Mouse (Mus musculus) megakaryocyte, adult 5-6 weeks (primary cell): ENCODE data around the gene Actn1. TPM values are rescaled to one million over a fixed set of nuclear protein-coding genes. Genes with fewer than 3 reads are reported as not detected.
A peak's percentile ranks its signal among the peaks of the same experiment; 100 is the strongest.
"Not testable (repeated sequence)": the region's sequence is repeated elsewhere in the genome, so short reads cannot be mapped to it uniquely, and the experiment has no call there.

Experiments used
- ATAC-seq: 2 replicates; pipeline ENCODE4 v1.8.0; 2016; ENCODE audit warnings: mild to moderate bottlenecking, inconsistent platforms; ENCODE audit not compliant: poor library complexity, severe bottlenecking
- total RNA-seq, 2 experiments: library from RNA; stranded (forward) in 1 of 2; stranded (reverse) in 1 of 2; fragments of 153-499, 151-499 nt in 1 of 2; fragments of 221-1000, 200-1000 nt in 1 of 2; gene quantifications; 2 replicates each; pipeline versions ENCODE4 v1.2.3 to v1.2.4; 2015 to 2017

Gene Actn1
- total RNA-seq (2015): 31.2 and 38.6 TPM in 2 replicates
- total RNA-seq (2017): 30.9 and 52.5 TPM in 2 replicates

DNA sequence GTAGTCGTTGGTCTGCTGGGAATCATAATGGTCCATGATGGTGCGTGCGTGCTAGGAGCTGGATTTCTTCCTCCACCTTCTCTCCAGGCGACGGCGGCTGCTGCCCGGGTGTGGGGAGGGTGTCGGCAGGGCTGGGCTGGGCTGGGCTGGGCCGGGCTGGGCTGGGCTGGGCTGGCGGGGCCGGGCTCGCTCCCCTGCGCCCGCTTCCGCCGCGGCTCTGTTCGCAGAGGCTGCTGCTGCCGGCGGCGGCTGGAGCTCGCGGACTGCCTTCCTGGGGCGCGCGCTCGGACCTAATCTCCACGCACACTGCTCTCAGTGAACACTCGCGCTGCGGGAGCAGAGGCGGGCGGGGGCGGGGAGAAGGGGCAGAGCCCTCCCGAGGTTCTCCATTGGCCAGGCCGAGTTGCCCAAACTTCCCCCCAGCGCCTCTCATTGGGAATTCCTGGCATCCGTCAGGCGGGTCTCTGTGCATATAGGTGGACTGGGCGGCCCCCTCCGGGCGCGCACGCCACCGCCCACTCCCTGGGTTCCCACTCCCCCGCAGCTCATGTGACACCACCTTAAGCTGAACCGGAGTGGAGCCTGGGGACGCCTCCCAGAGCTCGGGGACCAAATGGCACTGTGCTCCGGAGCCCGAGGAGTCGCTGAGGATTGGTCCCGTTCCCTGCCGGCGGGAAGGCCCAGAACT is at the start of gene Actn1:
Gene Actn1, minus strand, starts transcription at position 316 of the 688 bp plus-strand sequence.
- ATAC-seq: peak; percentile 83

DNA sequence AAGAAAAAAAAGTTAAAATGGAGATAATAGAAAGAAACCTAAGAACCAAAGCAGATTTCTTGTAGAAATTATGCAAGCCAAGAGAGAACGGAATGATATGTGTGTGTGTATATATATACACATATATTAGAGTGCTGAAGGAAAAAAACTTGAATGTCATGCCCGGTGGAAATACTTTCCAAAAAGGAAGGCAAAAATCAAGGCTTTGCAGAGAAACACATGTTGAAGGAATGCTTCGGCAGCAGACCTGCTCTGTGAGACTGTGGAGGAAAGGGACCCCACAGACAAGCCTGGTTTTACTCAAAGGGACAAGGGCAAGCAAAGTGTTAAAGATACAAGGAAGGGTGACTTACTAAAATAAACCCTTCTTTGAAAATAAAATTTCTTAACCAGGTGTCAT is 47.4 kb upstream of the Actn1 start:
- ATAC-seq: no peak

DNA sequence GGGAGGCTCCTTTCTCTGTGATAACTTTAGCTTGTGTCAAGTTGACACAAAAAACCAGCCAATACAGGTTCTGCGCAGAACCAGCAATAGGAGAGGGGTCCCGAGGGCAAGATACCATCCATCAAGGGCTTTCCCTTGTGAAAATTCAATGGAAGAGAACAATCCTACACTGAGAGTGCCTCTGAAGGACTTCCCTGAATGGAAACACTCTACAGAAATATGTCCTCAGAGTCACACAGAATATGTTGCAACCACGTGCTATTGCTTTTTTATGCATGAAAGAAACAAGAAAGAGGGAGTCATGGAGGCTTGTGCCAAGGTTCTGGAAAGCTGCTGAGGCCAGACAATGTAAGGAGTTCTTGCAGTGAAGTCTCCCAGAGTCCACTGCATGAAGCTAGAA is 44.3 kb upstream of the Actn1 start:
- no peak for ATAC-seq

DNA sequence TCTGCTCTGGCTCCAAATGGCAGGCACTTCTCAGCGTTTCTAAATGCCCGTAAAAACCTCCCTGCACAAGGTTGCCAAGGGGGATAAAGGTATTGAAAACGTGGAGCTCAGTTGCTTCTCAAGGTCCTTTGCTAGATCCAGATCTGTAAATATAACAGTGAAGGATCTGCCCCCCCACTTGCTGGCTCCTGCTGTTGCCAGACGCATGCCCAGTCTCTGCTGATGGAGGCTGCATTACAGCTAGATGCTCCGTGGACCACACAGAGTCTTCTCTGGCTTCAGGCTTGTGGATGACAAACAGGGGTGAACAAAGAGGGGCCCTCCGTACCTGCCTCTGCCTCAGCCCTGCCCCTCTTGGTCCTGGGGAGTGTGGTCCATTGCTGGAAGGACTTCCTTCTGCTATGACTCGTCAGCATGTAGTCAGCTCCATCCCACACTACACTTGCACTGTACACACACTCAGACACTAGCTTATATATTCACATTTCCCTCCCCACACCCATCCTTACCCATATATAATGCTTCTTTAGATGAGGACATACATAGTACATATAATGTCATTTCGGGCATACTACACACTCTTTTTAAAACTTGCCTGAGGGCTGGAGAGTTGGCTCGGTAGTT is 40.8 kb upstream of the Actn1 start:
- ATAC-seq: no peak

DNA sequence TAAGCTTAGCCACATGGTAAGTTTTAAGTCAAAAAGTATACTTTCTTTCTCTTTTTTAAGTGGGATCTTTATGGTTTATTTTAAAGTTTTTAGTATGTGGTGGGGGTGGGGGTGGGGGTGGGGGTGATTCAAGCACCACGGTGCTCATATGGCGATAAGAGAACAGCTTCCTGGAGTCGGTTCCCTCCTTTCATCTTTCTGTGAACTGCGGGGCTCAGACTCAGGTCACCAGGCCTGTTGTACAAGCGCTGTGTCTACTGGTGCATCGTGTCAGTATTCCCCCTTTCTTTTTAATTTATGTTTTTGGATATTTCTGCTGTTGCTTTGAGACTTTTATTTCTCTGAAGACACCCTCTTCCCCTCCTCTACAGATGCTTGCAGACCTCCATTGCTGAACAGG is 38.5 kb upstream of the Actn1 start:
- ATAC-seq: no peak

DNA sequence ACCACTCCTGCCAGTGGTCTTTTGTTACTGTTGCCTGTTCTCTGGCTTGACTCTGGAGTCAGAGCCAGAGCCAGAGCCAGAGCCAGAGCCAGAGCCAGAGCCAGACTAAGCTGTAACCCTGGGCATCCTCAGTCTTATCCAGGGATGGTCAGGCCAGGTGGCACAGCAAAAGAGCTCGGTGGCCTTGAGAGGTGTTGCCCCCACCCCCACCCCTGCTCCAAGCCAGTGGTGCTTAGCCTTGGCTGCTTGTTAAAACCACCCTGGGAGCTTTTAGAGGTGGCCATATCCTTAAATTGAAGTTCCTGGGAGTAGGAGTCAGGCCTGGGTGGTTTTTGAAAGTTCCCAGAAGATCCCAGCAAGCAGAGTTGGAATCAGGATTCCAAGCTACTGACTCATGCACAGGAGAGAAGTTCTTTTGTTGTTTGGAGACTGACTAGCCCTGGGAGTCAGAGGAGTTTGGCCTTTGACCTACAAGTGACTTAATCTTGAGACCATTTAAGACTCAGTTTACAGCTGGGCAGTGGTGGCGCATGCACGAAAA is 31.8 kb upstream of the Actn1 start:
- ATAC-seq: no peak

DNA sequence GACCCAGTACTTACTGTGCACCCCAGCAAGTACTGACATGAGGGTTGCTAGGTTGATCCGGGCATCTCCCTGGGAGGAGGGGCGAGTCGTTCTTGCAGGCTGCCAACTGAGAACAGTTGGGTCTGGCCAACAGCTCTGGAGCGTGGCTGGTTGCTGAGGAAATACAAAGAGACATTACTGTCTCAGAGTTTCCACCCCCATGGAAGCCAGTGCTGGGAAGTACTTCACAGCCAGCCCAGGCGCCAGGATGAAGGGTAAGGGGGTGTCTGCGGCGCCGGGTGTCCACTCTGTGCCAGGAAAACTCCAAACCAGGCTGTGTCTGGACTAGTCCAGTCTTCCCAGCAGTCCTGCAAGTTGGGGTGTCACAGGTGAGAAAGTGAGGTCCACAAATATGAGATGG is 30.8 kb upstream of the Actn1 start:
- ATAC-seq: no peak

DNA sequence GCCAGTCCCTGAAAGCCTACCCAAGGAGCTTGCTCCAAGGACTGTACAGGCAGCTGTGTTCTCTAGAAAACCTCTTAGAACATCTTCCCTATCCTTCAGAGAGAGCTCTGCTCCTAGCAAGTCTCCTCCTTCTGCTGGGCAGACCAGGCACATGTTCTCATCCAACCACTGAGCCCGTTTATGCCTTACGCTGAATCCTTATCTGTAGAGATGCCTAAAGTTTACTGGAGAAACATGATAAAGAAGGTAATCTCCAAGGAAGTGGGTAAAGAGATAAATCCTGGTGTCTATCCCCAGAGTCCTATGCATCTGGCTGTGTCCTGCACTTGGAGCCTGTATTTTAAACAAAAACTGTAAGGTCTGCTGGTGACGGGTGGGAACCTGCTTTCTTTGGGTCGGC is 30.3 kb upstream of the Actn1 start:
- ATAC-seq: no peak

DNA sequence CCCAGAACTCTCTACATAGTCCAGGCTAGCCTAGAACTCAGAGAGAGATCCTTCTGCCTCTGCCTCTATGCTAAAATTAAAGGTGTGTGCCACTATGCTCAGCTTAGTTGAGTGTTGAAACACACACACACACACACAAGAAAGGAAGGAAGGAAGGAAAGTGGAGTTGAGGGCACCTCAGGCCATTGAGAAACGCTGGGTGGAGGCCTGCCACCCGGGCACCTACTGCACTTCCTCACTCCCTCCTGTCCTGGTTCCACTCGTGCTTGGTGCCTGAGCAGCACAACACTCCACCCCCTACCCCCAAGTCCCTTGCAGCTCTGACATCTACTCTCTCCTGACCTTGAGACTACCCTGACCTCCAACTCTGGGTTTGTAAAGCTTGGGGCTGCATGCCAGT is 29.6 kb upstream of the Actn1 start:
- ATAC-seq: peak; percentile 93

DNA sequence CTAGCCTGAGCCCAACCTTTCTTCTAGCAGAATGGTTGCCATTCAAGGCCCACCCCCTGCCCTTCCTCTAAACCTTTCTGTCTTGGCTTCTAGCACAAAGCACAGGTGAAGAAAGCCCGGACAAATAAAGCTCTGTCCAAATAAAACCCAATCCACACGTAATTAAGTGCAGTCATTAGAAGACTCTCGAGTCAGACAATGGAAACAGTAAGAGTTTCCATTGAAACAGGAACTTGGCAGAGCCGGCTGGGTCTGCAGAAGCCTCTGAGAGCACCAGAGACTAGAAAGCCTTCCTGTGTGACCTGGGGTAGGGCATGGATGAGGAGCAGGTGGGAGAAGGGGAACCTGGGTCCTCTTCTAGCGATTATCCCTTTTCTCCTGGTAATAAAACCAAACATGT is 25.7 kb upstream of the Actn1 start:
- peak; percentile 58 for ATAC-seq

DNA sequence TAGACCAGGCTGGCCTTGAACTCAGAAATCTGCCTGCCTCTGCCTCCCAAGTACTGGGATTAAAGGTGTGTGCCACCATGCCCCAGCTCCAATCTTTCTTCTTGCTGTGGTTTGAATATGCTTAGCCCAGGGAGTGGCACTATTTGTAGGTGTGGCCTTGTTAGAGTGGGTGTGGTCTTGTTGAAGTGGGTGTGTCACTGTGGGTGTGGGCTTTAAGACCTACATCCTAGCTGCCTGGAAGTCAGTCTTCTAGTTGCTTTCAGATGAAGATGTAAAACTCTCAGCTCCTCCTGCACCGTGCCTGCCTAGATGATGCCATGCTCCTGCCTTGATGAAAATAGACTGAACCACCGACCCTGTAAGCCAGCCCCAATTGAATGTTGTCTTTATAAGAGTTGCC is 24.1 kb upstream of the Actn1 start:
- not testable (repeated sequence) for ATAC-seq

DNA sequence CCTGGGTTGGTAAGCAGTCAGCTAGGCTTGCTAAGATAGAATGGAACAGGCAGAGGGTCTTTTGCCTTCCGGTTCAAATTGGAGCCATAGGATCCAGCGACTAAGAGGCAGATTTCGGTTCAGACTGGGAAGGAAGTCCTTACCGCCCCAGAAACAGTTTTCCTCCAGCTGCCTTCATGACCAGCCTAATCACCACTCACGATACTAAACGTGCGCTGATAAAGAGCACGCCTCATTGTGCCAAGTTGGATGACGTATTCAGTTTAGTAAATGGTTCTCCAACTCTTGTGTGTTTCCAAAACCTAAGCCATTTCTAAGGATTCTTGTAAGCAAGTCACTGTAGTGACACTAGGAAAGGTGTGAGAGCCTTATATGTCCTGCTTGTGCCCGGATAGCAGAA is 18.7 kb upstream of the Actn1 start:
- no peak for ATAC-seq

DNA sequence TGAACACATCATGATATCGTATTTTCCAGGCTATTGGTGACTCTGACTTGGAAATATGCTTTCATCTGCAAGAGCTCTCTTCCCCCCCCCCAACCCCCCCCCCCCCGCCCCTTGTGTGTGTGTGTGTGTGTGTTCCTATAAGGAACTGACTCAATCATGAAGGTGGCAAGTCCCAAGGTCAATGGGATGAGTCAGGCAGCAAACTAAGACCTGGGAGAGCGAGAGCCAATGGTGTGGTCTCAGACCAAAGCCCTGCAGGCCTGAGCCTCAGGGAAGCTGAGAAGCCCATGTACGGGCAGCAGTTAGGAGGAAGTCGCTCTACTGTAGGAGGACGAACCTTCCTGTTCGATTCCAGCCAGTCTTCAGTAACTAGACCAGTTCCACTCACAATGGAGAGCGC is 17.3 kb upstream of the Actn1 start:
- no peak for ATAC-seq

DNA sequence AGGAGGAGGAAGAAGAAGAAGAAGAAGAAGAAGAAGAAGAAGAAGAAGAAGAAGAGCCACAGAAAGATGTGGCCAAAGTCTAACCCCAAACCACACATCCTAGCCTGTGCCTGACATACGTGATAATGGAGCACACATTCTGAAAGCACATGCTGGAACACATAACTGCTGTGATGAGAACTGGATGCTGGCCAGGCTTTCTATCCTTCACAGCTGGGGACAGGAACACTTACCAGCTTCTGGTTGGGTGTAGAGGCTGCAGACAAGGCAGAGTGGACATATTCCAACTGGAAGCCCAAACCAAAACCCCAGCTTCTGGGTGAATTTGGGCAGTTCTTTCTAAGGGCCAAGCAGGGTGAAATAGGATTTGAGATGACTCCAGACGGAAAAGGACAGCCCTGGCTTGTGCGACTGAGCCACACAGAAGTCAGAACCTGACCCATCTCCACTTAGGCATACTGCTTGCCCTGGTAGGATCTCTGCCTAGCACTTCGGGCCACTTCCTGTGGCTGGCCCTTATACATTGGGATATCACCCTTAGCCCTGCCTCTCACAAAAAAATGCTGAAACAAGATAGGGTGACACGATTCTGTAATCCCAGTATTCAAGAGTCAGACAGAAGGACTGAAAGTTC is 15.1 kb upstream of the Actn1 start:
- ATAC-seq: no peak

DNA sequence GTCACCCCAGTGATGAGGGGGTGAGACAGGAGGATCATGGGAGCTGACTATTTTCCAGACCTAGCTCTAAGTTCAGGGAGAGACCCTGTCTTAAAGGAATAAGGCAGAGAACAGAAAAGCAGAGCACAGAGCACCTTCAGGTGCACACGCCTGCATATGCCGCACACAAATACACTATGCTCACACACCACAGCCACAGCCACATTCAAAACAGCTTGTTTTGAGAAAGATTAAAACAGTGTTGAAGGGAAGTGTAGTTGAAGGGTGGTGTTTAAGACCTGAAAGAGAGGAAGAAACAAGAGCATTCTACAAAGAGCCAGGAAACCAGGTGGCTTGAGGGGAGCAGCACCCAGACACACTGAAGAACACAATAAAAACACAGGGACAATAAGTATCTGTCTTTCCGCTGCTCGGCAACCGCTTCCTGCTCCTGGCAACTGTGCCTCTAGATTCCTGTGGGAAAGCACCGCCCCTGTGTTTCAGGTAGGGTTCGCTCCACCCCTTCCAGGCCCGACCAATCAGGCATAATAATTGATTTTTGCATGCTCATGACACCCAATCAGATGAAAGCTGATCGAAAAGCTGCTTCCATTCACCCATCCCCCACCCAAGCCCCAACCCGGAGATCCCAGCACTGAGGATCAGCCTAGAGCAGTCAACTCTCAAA is 13.0 kb upstream of the Actn1 start:
- ATAC-seq: no peak

DNA sequence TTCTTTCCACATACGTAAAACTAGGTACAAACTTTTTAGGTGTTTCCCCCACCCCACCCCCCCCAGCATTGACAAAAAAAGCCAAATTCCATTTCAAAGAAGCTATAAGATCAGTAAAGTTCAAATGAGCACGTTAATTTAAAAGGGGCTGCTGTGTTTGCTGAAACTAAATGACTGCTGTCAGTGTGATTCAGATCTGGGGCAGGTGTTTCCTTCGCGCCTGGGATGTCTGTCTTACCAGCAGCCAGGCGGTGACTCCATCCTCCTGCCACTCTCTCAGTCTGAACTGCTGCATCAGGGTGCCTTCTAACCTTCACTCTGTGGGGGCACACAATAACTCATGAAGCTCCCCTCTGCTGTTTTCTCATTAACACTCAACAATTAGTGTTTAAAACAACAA is 11.6 kb upstream of the Actn1 start:
- ATAC-seq: no peak

DNA sequence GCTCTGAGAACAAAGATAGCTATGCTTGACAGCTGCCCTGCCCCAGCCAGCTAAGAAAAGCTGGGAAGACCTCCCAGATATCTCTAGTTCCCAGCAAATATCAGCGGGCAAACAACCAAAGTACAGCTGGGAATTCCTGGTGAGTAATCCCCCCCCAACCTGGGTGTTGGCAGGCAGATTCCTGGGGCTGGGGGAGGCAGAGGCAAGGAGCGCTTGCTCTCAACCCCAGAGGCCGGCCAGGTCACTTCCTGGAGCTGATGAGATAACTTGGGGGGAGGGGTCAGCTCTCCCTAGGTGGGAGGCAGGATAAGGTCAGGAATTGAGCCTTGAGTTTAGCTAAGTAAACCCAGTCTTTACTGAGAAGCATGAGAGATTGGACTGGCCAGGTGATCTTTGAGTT is 10.8 kb upstream of the Actn1 start:
- ATAC-seq: no peak

DNA sequence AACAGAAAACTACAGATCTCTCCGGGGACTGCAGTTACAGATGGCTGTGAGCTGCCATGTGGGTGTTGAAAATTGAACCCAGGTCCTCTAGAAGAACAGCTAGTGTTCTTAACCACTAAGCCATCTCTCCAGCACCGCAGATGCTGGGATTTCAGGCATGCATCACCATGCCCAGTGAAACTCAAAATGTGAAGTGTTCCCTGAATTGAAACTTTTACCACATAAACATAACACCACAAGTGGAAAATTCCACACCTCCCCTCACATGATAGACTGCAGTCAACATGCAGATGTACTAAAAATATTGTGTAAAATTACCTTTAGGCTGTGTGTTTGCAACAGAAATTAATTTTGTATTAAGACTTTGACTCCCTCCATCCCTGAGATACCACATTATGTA is 9.1 kb upstream of the Actn1 start:
- no peak for ATAC-seq

DNA sequence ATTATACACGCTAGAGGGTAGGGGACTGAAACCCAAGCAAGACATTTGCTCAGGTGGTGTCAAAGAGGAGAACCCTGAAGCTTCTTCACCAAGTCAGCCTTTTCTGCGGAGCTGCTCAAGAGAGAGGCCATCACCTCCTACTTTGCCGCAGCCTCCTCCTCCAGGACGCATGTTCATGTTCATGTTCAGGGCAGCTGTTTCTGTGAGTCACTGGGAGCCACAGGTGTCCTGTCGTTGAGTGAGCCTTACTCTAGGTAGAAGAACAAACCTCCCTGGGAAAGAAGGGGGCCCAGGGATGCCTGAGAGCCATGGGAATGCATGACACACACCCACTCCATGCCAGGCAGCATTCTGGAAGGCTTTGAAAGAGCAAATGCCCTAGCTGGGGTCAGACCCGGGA is 7.8 kb upstream of the Actn1 start:
- ATAC-seq: no peak

DNA sequence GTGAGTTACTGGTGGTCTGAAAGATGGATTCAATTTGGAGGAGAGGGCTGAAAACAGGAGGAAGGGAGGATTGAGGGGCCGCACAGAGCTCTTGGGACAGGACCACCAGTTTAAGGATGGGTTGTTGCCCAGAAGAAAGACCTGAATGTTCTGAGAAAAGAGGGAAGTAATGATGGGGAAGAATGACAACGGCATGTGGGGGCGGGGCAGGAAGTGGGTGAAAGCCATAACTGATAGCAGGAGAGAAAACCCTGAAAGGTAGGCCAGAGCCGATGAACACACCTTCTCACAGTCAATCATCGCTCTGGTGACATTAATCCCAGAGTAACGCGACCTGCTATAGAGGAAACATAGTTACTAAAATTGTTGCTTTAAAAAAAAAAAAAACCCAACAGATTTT is 4.2 kb upstream of the Actn1 start:
- peak; percentile 43 for ATAC-seq
